Mouse (Mus musculus) limb, embryonic 15.5 days (tissue): Measurements from ENCODE around the gene Cep95. TPM values are rescaled to one million over a fixed set of nuclear protein-coding genes. Genes with fewer than 3 reads are reported as not detected.
"Not testable (repeated sequence)": the region's sequence is repeated elsewhere in the genome, so short reads cannot be mapped to it uniquely, and the experiment has no call there.

Source experiments
- ATAC-seq: fragments of 200-750 bp; cut with Nextera tagmentation; 2 replicates; pipeline ENCODE4 v1.8.0; 2017; ENCODE audit warnings: low read depth, moderate TSS enrichment; ENCODE audit not compliant: insufficient number of reproducible peaks, low FRiP score, low TSS enrichment
- H3K27ac ChIP-seq: fragments of 300-500 bp; sonication (generic); 2 replicates; pipeline ENCODE4 v1.5.1; 2015; ENCODE audit warnings: moderate library complexity, mild to moderate bottlenecking, inconsistent platforms
- H3K27me3 ChIP-seq: fragments of 300-500 bp; sonication (generic); 2 replicates; pipeline ENCODE4 v1.6.1; 2015; ENCODE audit warnings: inconsistent platforms
- H3K36me3 ChIP-seq: fragments of 300-500 bp; sonication (generic); 2 replicates; pipeline ENCODE4 v1.6.1; 2015; ENCODE audit warnings: inconsistent platforms
- H3K4me1 ChIP-seq: fragments of 300-500 bp; sonication (generic); 2 replicates; pipeline ENCODE4 v1.6.1; 2015; ENCODE audit warnings: inconsistent platforms
- H3K4me2 ChIP-seq: fragments of 300-500 bp; sonication (generic); 2 replicates; pipeline ENCODE4 v1.6.1; 2015; ENCODE audit warnings: mild to moderate bottlenecking, inconsistent platforms
- H3K4me3 ChIP-seq: fragments of 300-500 bp; sonication (generic); 2 replicates; pipeline ENCODE4 v1.5.1; 2015; ENCODE audit warnings: mild to moderate bottlenecking, inconsistent platforms
- H3K9ac ChIP-seq: fragments of 300-500 bp; sonication (generic); 2 replicates; pipeline ENCODE4 v1.6.1; 2015; ENCODE audit warnings: inconsistent platforms
- H3K9me3 ChIP-seq: fragments of 300-500 bp; sonication (generic); 2 replicates; pipeline ENCODE4 v1.6.1; 2016; ENCODE audit warnings: inconsistent platforms
- WGBS: fragments of 180-500 bp; shearing (Covaris S2); methylation state at CpG from one replicate; pipeline ENCODE4 v1.1.7; 2015; 5-methylcytosine and 5-hydroxymethylcytosine counted together
- polyA plus RNA-seq: library from polyadenylated mRNA; unstranded; fragments of >200 nt; fragmentation: Nextera tagmentation; extraction: Ambion mirVana; gene quantifications from 2 replicates; pipeline ENCODE4 v1.2.1, GENCODE M21; 2015

Gene Cep95
- polyA plus RNA-seq, 1 experiment from 2014 or later: 21.9 TPM

DNA sequence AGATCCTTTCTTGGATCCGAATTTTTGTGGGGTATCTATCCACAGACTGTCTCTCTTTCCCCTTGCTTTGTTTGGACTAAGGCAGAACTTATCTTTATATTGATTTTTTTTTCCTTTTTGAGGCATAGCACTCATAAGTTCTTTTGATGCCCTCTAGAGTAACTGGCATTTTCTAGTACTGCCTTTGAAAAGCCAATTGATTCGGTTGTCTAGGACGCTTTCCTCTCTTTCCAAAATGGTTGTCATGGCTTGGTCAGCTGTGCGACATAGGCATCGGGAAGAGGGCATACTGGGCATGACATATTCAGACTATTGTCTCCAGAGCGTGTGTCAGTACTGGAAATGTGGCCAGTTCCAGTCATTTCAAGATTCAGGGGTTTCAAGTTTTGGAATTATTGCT lies 597 bp downstream of the Cep95 start:
- peak overlapping the region; percentile 69 for H3K4me2 ChIP-seq
- no peaks in the 10 kb centered on the region for H3K9me3 ChIP-seq
- H3K4me1 ChIP-seq: peaks cover 15% of the 10 kb centered on the region
- peak overlapping the region; percentile 97 for H3K27ac ChIP-seq
- no peaks in the 10 kb centered on the region for H3K27me3 ChIP-seq
- H3K9ac ChIP-seq: peak overlapping the region; percentile 84
- peaks cover 31% of the 10 kb centered on the region for H3K36me3 ChIP-seq
- WGBS: under 1% methylated on average over 6 of the region's 6 CpGs
- H3K4me3 ChIP-seq: peak overlapping the region; percentile 82
- no peak for ATAC-seq

GRCm38 (mm10) chr11:106793846-106794245 lies 4.8 kb downstream of the Cep95 start:
- no peaks in the 10 kb centered on the region for H3K9me3 ChIP-seq
- peaks cover 40% of the 10 kb centered on the region for H3K36me3 ChIP-seq
- ATAC-seq: no peak
- 84% methylated on average over 4 of the region's 4 CpGs for WGBS
- no peak overlapping the region for H3K9ac ChIP-seq
- no peak overlapping the region for H3K27ac ChIP-seq
- H3K4me3 ChIP-seq: no peak overlapping the region
- no peaks in the 10 kb centered on the region for H3K27me3 ChIP-seq
- H3K4me1 ChIP-seq: peaks cover 17% of the 10 kb centered on the region
- no peak overlapping the region for H3K4me2 ChIP-seq

- no peak overlapping the region for H3K4me2 ChIP-seq
- 19% methylated on average over 9 of the region's 9 CpGs for WGBS
These were observed 6.6 kb downstream of the Cep95 start for GRCm38 (mm10) chr11:106795679-106796078.

GRCm38 (mm10) chr11:106802069-106802627 lies 13.1 kb downstream of the Cep95 start:
- H3K9me3 ChIP-seq: no peaks in the 10 kb centered on the region
- no peak overlapping the region for H3K4me3 ChIP-seq
- no peak overlapping the region for H3K4me2 ChIP-seq
- no peaks in the 10 kb centered on the region for H3K4me1 ChIP-seq
- no peak for ATAC-seq
- 88% methylated on average over 10 of the region's 10 CpGs for WGBS
- no peaks in the 10 kb centered on the region for H3K27me3 ChIP-seq
- peaks cover 81% of the 10 kb centered on the region for H3K36me3 ChIP-seq
- H3K27ac ChIP-seq: no peak overlapping the region
- no peak overlapping the region for H3K9ac ChIP-seq

More at GRCm38 (mm10) chr11:106795679-106796078, 6.6 kb downstream of the Cep95 start:
- ATAC-seq: peak; percentile 69; the same call in 1 of the 2 replicates
- no peaks in the 10 kb centered on the region for H3K9me3 ChIP-seq
- H3K4me3 ChIP-seq: no peak overlapping the region
- peak overlapping the region; percentile 73 for H3K27ac ChIP-seq
- H3K9ac ChIP-seq: 0 out of 2 replicates have a peak overlapping the region, but pooled peaks have one; percentile 7
- peaks cover 13% of the 10 kb centered on the region for H3K4me1 ChIP-seq
- no peaks in the 10 kb centered on the region for H3K27me3 ChIP-seq
- peaks cover 57% of the 10 kb centered on the region for H3K36me3 ChIP-seq

- not testable (repeated sequence) for H3K4me1 ChIP-seq, H3K9ac ChIP-seq, H3K27me3 ChIP-seq, H3K4me2 ChIP-seq, ATAC-seq, H3K9me3 ChIP-seq, H3K4me3 ChIP-seq, H3K27ac ChIP-seq
- WGBS: 67% methylated on average over 1 of the region's 1 CpGs
- H3K36me3 ChIP-seq: peaks cover 61% of the 10 kb centered on the region
These were observed 18.4 kb downstream of the Cep95 start for GRCm38 (mm10) chr11:106807442-106807841.

- no peaks in the 10 kb centered on the region for H3K9me3 ChIP-seq
- ATAC-seq: no peak
- no peak overlapping the region for H3K4me3 ChIP-seq
- H3K27ac ChIP-seq: no peak overlapping the region
- no peak overlapping the region for H3K4me2 ChIP-seq
- H3K27me3 ChIP-seq: no peaks in the 10 kb centered on the region
- no peaks in the 10 kb centered on the region for H3K4me1 ChIP-seq
- H3K9ac ChIP-seq: no peak overlapping the region
- WGBS: 92% methylated on average over 7 of the region's 7 CpGs
- peaks cover 76% of the 10 kb centered on the region for H3K36me3 ChIP-seq
These were observed 23.5 kb downstream of the Cep95 start for GRCm38 (mm10) chr11:106812410-106813136.

DNA sequence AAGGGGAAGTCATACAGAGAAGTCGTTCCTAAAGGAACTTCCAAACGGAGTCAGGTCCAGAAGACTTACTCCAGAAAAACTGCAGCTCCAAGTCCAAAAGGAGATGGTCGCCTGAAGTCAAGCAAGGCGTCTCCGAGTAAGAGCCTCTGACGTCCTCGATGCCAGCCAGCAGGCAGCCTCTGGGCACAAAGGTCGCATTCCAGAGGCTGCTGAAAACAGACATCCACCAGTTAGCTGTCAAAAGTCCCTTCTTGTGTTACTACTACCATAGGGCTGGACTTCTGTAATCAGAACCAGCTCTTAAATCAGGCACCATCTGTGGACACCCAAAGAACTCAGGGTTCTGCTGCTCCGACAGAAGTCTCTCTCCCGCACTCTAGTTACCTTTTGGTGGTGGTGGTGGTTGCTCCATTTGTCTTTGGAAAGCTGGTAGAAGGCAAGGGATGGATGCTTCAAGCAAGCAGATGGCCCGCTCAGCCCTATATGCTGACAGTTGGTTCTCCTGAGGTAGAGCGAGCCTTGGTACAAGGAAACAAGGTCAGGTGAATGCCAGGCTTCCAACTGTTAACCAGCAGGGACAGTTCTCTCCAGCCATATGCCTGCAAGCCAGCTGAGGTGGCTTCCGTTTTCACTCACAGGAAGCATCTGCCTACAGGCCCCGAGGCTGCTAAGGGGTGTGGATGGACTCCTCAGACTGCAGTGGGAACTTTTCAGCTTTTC lies 25.7 kb downstream of the Cep95 start:
- peaks cover 14% of the 10 kb centered on the region for H3K4me1 ChIP-seq
- no peak for ATAC-seq
- no peak overlapping the region for H3K9ac ChIP-seq
- no peak overlapping the region for H3K4me2 ChIP-seq
- no peaks in the 10 kb centered on the region for H3K9me3 ChIP-seq
- H3K4me3 ChIP-seq: no peak overlapping the region
- no peak overlapping the region for H3K27ac ChIP-seq
- peaks cover 84% of the 10 kb centered on the region for H3K36me3 ChIP-seq
- H3K27me3 ChIP-seq: no peaks in the 10 kb centered on the region
- 69% methylated on average over 14 of the region's 14 CpGs for WGBS

- 91% methylated on average over 2 of the region's 2 CpGs for whole genome bisulfite sequencing
- Histone ChIP-seq H3K9ac (no peak overlapping the region), H3K9me3 (no peaks in the 10 kb centered on the region), H3K27ac (no peak overlapping the region), H3K36me3 (peaks cover 82% of the 10 kb centered on the region), H3K4me2 (no peak overlapping the region), H3K4me1 (peaks cover 16% of the 10 kb centered on the region), H3K4me3 (no peak overlapping the region), H3K27me3 (no peaks in the 10 kb centered on the region)
- no peak for ATAC-seq
These were observed 26.3 kb downstream of the Cep95 start for GRCm38 (mm10) chr11:106815331-106815730.

GRCm38 (mm10) chr11:106815761-106816160 lies 26.7 kb downstream of the Cep95 start:
- Histone ChIP-seq H3K4me1 (peaks cover 16% of the 10 kb centered on the region), H3K9me3 (no peaks in the 10 kb centered on the region), H3K4me2 (no peak overlapping the region), H3K27me3 (no peaks in the 10 kb centered on the region), H3K27ac (no peak overlapping the region), H3K4me3 (no peak overlapping the region), H3K36me3 (peaks cover 84% of the 10 kb centered on the region), H3K9ac (no peak overlapping the region)
- 79% methylated on average over 2 of the region's 2 CpGs for WGBS
- no peak for ATAC-seq

DNA sequence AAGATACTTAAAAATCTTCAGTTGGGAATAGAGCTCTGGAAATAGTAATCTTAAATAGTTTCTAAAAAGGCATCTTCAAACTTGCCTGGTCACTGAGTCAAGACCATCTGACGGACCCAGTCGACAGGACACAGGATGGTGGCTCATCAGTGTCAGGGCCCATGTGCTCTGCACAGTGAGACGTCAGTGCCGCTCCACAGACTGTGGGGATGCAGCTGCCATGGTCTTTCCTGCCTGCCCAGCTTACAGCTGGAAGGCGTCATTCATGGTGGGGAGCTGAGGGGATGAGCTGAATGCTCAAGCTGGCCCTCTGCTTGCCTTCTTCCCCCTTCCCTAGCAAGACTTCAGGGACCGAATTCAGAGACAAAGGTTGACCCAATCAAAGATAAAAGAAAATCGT lies 27.3 kb downstream of the Cep95 start:
- Histone ChIP-seq H3K9me3 (no peaks in the 10 kb centered on the region), H3K36me3 (peaks cover 84% of the 10 kb centered on the region), H3K27me3 (no peaks in the 10 kb centered on the region), H3K4me1 (peaks cover 17% of the 10 kb centered on the region), H3K9ac (no peak overlapping the region), H3K4me2 (no peak overlapping the region), H3K4me3 (no peak overlapping the region), H3K27ac (no peak overlapping the region)
- ATAC-seq: no peak
- WGBS: 75% methylated on average over 7 of the region's 7 CpGs

GRCm38 (mm10) chr11:106817156-106817555 lies 28.1 kb downstream of the Cep95 start:
- Histone ChIP-seq H3K27me3 (no peaks in the 10 kb centered on the region), H3K4me1 (peaks cover 19% of the 10 kb centered on the region), H3K4me3 (no peak overlapping the region), H3K4me2 (no peak overlapping the region), H3K9me3 (no peaks in the 10 kb centered on the region), H3K9ac (no peak overlapping the region), H3K36me3 (peaks cover 82% of the 10 kb centered on the region), H3K27ac (no peak overlapping the region)
- 90% methylated on average over 3 of the region's 3 CpGs for WGBS
- ATAC-seq: no peak

- H3K36me3 ChIP-seq: peaks cover 83% of the 10 kb centered on the region
- no peak overlapping the region for H3K9ac ChIP-seq
- no peak overlapping the region for H3K4me2 ChIP-seq
- H3K27me3 ChIP-seq: no peaks in the 10 kb centered on the region
- H3K4me1 ChIP-seq: peaks cover 19% of the 10 kb centered on the region
- WGBS: 74% methylated on average over 6 of the region's 6 CpGs
- ATAC-seq: no peak
- no peak overlapping the region for H3K4me3 ChIP-seq
- H3K9me3 ChIP-seq: no peaks in the 10 kb centered on the region
- H3K27ac ChIP-seq: no peak overlapping the region
These were observed 28.8 kb downstream of the Cep95 start for GRCm38 (mm10) chr11:106817808-106818207.
